Mouse (Mus musculus) thymus, postnatal 0 days (tissue): ENCODE results near the gene Tbc1d32. TPM values are rescaled to one million over a fixed set of nuclear protein-coding genes. Genes with fewer than 3 reads are reported as not detected.
A peak's percentile ranks its signal among the peaks of the same experiment; 100 is the strongest.

ENCODE experiments used
- DNase-seq: peaks from one replicate; pipeline ENCODE4 v3.0.0-alpha.2; 2015; ENCODE audit warnings: low spot score
- polyA plus RNA-seq: library from polyadenylated mRNA; unstranded; fragments of >200 nt; fragmentation: Nextera tagmentation; extraction: Ambion mirVana; gene quantifications from 2 replicates; pipeline ENCODE4 v1.2.1, GENCODE M21; 2015

The Tbc1d32 gene
- polyA plus RNA-seq, 1 experiment from 2014 or later = 1.1 TPM

DNA sequence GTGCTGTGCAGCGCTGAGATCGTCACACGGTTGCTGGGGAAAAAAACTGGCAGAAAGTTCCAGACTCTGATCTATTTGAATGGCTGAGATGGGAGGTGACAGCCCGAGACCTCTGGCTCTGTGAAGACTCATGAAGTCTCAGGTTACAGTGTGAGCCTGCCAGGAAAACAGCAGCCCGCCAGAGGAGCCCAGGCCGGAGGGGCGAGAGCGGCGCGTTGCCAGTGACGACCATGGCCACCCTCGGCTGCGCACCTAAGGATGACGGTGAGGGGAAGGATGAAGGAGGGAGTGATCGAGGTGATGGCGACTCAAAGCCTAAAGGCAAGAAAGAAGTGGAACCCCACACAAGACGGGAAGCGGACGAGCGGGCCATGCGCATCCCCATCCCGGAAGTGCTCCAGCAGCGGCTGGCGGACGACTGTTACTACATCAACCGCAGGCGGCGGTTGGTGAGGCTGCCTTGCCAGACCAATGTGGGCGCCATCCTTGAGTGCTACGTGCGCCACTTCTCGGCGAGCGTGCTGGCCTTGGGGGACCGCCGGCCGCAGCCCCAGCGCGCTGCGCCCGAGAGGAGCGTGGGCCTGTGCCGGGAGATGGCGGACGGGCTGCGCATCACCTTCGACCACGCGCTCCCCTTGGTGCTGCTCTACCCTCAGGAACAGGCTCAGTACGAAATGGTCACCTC is 113.4 kb downstream of the Tbc1d32 start:
- peak; percentile 74 for DNase-seq

GRCm38 (mm10) chr10:56106996-56107334 is 121.5 kb downstream of the Tbc1d32 start:
- no peak for DNase-seq

DNA sequence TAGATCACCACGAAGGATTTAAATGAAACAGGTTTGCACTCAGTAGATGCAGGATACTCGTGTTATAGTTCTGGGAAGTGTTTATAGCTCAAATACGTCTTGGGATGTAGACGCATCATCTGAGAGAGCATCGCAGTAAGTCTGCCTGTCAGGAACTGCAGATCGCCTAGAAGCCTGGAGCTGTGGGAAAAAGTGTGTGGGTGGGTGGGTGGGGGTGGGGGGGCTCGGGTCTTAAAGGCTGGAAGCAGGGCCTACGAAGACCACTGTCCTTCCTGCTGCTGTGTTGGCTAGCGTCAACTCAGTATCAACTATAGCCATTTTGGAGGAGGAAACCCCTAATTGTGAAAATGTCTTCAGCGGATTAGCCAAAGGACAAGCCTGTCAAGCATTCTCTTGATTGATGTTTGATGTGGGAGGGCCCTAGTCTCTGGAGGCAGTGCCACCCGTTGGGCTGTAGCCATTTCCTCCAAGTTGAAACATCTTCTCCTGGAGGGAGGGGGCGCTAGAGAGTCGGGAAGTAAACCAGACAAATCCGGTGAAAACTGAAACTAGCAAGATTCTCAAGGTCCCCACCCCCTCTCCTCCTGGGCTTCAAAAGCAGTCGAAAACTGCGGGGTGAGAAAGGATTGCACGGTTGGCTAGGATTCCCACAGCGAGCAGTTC is 122.0 kb downstream of the Tbc1d32 start, which contains the start of gene Msl3l2:
TSS of gene Msl3l2 (plus strand) at position 585 of the 663 bp plus-strand sequence.
- peak; percentile 88 for DNase-seq

GRCm38 (mm10) chr10:56099641-56100310 is 128.7 kb downstream of the Tbc1d32 start:
- no peak for DNase-seq

GRCm38 (mm10) chr10:56099126-56099525 is 129.4 kb downstream of the Tbc1d32 start:
- DNase-seq = no peak

GRCm38 (mm10) chr10:56096757-56097156 is 131.7 kb downstream of the Tbc1d32 start:
- DNase-seq = no peak

- no peak for DNase-seq
Observed at GRCm38 (mm10) chr10:56094586-56094985, 133.9 kb downstream of the Tbc1d32 start.

GRCm38 (mm10) chr10:56089714-56090113 is 138.8 kb downstream of the Tbc1d32 start:
- no peak for DNase-seq

- no peak for DNase-seq
Observed at GRCm38 (mm10) chr10:56062746-56063145, 165.7 kb downstream of the Tbc1d32 start.

DNA sequence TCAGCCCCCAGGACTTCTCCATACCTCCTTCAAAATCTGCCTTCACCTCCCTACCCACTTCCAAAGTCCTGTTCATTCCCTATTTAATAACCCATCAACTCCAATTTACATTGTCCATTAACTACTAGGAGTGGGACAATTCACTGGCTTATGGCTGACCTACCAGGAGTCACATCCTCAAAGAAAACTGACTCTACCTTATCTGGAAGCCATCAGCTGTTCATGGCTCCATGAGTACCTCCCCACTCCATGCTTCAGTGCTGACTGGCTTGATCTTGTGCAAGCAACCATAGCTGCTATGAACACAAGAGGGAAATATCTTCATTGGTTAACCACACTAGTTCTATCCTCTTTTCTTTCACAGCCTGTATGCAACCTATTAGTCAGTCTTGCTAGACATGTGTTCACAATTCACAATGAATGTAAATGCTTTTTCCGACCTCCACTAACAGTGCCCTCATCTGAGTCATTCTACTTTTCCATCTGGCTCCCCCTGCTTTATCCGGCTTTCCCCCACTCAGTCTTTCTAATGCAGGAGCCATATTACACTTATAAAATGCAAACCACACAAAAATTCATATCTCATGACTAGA is 167.2 kb downstream of the Tbc1d32 start:
- no peak for DNase-seq

DNA sequence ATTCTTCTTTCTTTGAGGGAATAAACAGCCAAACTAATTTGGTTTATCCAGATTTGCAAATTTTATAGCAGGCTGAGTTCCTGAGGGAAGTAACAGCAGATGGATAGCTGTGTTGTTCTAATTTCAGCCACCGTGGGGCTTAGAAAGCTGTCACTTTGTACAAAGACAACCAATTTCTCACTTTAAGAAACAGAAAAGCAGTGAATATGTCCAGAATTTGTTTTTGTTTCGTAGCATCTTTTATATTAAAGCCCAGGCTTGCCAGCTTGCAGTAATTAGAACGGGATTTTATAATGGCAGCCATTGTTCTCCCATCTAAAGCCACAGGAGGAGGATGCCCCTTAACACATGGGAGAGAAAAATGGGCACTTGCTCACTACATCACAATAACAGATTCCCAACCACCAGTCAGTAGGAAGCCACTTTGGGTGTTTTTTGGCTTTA is 169.5 kb downstream of the Tbc1d32 start:
- DNase-seq = no peak

DNA sequence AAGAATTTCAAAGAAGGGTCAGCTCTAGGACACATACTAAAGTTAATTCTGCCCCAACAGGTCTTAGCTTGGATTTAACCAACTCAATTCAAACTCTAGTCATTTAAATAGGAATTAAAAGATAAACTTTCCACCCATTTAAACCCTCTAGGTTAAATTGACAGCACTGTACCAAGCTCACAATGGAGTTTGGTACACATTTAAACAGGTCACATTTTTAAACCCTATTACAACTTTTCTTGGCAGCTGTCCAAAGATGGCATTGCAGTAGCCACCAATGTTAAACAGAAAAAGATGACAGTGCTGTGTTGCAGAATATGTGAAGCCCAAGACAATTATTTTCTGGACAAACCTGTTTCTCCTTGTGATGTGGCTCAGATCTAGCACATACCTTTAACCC is 203.1 kb downstream of the Tbc1d32 start:
- no peak for DNase-seq

GRCm38 (mm10) chr10:56024579-56024978 is 203.9 kb downstream of the Tbc1d32 start:
- DNase-seq = no peak

- DNase-seq = peak; percentile 31
Observed at GRCm38 (mm10) chr10:55979898-55980521, 248.5 kb downstream of the Tbc1d32 start.

DNA sequence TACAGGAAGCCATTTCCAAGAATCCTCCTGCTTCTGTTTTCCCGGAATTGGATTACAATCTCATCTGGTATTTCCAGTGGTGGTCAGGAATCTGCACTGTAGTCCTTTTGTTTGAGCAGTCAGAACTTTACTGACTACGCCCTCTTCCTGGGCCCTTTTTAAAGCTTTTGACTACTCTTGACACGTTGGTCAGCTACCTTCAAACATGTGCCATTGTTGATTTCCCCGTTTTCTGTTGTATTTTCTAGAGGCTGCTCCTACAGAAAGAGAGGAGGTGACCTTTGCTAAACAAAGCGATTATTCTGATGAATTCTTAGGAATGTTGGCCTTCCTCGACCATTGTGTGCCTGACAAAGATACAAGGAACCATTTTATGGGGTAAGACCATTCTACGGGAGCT is 250.5 kb downstream of the Tbc1d32 start:
- no peak for DNase-seq

Other genes starting within 250 kb of the Tbc1d32 start
- gene Msl3l2, start 121.8 kb downstream of the Tbc1d32 start, polyA plus RNA-seq = 8.6 and 9.4 TPM in 2 replicates
- gene Gja1, start 148.6 kb upstream of the Tbc1d32 start, polyA plus RNA-seq = 15.6 and 18.4 TPM in 2 replicates